Mouse (Mus musculus): ENCODE data around the gene Heph.

DNA sequence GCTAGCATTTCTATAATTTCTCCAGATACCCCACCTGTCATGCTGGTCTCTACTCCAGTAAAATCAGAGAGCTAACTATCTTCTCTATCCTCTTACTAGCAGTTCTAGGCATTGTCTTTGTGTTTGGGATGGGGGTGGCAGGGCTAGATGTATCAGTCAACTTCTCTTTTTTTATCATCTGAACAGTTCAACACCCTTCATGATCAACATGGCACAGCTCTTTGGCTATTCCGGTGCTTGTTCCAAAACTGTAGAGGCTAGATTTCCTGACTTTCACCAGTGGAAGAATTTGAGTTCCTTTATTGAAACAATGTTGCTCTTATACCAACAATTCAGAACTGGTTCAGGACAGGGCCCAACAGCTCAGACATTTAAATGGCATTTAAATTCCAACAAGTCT, 38.2 kb upstream of the Heph start:
- TF ChIP-seq POLR2A (IDR thresholded peaks at IDR 0.05; ENCODE audit: insufficient read depth, low read depth, low read length) (no peak), CTCF (IDR thresholded peaks at IDR 0.05; ENCODE audit: insufficient read depth, low read depth, low read length) (no peak)
